Mouse (Mus musculus) embryo, embryonic 10 days (tissue): ENCODE measurements around the gene Ndufa7.
"Not testable (repeated sequence)": the region's sequence is repeated elsewhere in the genome, so short reads cannot be mapped to it uniquely, and the experiment has no call there.

Experiments used
- DNase-seq: peaks from one replicate; pipeline ENCODE4 v3.0.0-alpha.2; 2015; ENCODE audit warnings: low spot score

Ndufa7 gene

DNA sequence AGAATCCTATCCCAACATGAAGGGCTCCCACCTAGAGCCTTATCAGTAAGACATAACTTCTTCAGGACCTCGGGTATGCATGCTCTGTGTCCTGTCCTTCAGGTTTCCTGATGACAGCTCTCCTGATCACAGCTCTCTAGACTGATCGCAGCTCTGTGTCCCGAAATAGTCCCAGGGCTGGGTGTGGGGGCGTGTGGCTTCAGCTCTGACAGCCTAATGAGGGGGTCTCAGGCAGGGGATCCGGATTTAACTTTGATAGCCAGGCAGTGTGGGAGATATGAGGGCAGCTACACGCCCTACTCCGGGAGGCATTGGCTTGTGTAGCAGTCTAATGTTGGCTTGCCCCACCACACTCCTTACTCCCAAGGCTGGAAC is 13.2 kb upstream of the Ndufa7 start:
- no peak for DNase-seq

DNA sequence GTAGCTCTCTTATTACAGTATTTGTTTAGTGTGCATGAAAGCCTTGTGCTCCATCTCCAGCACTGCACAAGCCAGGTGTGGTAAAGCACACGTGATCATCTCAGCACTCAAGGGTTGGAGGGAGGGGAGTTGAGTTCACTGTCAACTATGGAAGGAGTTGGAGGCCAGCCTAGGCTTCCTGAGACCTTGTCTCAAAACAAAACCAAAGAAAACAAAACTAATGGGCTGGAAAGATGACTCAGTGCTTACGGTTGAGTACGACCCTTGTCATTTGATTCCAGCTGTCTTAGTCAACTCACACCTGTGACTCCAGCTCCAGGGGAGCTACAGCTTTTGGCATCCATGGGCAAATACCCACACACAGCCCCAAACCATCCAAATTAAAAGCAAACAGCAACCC is 11.9 kb upstream of the Ndufa7 start:
- DNase-seq = no peak

DNA sequence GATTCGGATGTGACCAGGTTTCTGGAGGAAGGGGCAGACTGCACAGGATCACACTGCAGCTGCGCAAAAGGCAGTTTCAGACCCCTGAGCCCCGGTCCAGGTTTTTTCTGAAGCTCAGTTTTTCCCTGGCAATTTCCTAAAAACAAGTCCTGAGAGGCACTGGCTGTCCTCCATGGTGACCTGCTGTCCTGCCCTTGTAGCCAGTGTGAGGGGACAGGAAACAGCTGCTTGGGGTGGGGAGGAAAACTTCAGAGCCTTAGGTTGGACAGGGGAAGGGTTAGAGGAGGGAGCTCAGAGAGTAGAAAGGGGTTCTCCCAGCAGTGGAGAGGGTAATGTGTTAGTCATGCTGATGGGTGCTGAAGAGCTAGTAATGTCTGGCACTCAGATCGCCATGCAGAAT is 11.4 kb upstream of the Ndufa7 start:
- no peak for DNase-seq

DNA sequence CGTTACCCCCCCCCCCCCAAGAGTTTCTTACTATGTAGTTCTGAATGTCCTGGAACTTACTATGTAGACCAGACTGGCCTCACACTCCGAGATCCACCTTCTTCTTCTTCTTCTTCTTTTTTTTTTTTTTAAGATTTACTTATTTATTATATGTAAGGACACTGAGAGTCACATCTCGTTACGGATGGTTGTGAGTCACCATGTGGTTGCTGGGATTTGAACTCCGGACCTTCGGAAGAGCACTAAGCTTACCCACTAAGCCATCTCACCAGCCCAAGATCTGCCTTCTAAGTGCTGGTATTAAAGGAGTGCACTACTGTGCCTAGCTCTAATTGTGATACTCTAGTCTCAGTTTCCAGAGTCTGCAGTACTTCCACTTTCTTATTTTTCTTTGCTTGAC is 9.0 kb upstream of the Ndufa7 start:
- no peak for DNase-seq

DNA sequence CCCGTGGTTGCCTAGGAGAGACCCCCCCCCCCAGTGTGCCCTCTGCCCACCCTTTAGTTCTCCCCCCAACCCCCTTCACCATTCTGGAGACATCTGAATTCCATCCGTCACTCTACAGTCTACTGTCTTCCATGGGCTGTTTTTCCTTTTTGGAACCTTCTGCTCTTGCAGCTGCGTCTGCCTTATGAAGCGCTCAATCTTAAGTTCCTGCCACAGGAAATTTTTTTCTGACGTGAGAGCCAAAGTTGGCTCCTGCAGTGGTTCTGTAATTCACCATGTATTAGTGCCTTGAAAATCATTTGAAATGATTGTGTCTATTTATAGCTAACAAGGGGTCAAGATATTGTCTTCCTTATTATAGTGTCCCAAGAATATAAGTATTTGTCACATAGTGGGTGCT is 7.8 kb upstream of the Ndufa7 start:
- no peak for DNase-seq

DNA sequence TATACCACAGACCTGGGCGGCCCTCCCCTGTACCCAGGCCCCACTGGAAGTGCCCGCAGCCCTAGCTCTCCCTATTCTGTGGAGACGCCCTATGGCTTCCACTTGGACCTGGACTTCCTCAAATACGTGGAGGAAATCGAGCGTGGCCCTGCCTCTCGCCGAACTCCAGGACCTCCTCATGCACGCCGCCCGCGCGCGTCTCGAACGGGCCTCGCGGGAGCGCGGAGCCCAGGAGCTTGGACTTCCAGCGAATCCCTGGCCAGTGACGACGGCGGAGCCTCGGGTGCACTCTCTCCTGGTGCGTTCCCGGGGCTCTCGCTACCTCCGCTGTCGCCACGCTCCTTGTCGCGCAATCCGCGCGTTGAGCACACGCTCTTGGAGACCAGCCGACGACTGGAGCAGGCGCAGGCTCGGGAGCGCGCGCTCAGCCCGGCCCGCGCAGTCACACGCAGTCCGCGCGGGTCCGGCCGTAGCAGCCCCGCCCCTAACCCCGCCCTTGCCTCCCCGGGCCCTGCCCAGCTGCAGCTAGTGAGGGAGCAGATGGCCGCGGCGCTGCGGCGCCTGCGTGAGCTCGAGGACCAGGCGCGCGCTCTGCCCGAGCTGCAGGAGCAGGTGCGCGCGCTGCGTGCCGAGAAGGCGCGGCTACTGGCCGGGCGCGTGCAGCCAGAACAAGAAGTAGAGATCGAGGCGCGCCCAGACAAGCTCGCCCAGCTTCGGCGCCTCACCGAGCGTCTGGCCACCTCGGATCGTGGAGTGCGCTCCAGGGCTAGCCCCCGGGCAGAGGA is 7.0 kb upstream of the Ndufa7 start:
- DNase-seq = peak; percentile 97

DNA sequence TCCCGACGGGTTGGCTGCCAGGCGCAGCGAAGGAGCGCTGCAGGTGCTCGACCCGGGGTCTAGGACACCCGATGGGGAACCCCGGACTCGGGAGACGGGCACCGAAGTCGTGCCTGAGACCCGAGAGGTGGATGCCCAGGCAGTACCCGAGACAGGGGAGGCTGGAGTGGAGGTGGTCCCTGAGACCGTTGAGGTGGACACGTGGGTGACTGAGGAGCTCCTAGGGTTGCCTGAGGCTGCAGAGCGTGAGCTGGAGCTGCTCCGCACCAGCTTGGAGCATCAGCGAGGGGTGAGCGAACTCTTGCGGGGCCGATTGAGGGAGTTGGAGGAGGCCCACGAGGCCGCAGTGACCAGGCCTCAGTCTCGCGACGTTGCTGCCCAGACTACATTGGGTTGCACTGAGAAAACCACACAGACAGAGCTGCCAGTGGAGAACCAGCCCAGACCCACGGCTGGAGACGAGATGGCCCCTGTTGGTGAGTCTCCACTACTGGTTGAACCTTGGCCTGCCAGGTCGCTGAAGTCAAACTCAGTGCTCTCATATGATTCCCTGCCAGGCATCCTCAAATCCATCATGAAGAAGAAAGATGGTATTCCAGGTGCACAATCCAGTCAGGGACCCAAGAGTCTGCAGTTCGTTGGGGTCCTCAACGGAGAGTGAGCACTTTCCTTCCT is 6.3 kb upstream of the Ndufa7 start:
- DNase-seq = peak; percentile 56

DNA sequence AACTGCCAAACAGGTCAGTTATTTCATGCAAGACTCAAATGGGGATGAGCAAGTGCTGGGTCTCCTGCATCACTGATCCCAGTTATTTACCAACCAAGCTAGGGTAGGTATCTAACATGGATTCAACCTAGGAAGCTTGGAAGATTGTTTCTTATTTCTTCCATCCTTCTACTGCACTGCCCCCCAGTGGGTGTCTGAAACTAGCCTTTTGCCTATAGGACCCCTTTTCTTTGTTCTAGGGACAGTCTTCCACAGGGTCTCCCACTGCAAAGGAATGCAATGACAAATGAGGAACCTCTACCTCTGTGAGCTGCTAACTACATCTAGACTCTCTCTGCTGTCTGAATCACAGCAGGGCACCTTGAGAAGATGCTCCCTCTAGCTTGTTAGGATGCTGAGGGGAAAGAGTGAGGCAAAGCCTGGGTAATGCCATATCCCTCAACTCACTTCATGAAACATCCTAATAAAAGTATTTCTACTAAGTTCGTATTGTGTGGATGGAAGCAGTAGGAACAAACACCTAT is 1.9 kb upstream of the Ndufa7 start:
- no peak for DNase-seq

DNA sequence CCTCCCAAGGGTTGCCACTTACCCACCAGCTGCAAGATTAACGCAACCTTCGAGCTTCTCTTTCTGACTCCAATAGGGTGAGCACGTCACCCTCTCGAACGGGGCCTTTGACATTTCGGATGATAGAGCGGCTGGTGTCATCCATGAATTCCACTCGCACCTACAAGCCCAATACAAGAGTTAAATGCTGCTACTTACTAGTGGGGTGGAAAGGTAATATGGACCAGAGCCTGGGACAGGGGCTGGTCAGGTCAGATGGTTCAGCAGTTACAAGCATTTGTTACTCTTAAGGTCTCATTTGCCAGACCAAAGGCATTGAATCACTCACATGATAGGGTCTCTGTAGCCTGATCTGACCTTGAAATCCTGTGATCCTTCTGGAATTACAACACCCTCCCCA is 1.2 kb upstream of the Ndufa7 start:
- DNase-seq = not testable (repeated sequence)

DNA sequence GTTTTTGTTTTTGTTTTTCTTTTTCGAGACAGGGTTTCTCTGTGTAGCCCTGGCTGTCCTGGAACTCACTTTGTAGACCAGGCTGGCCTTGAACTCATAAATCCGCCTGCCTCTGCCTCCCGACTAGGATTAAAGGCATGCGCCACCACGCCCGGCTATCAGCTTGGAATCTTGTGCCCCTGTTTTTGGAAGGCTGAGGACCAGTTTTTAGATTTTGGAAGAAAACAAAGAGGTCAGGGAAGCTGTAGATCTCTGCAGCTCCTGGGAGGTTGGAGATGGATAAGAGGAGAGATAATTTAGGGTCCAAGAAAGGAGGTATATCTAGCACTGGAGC is 592 bp downstream of the Ndufa7 start:
- DNase-seq = not testable (repeated sequence)

DNA sequence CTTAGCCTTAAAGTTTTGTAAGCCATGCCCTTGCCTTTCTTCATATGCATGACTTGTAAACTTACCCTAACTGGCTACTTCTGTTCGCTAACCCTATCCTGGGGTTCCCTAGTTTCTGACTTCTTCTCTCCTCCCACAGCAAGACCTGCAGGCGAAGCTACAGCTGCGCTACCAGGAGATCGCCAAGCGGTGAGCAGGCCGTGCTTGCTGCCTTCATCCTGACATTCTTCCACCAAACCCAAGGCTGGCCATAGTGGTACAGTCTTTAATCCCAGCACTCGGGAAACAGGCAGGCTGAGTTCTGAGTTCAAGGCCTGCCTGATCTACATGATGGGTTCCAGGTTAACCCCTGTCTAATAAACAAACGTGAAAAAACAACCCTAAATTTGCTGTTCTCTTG is 1.1 kb downstream of the Ndufa7 start:
- DNase-seq = no peak

DNA sequence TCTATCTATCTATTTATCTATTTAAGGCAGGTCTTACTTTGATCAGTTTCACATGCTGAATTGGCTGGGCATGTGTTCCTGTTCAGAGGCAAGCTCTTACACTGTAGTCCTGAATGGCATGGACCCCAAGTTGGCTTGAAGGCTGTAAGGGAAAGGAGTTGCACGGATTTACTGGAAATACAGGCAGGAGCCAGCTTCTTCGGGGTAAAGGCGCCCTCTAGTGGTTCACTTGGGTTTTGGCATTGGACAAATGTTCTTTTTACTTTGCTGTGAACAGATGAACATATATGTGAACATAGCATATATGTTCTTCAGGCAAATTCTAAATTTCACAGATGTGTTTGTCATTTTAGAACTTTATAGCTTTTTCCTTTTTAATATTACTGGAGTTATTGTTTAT is 2.5 kb downstream of the Ndufa7 start:
- peak; percentile 81 for DNase-seq

DNA sequence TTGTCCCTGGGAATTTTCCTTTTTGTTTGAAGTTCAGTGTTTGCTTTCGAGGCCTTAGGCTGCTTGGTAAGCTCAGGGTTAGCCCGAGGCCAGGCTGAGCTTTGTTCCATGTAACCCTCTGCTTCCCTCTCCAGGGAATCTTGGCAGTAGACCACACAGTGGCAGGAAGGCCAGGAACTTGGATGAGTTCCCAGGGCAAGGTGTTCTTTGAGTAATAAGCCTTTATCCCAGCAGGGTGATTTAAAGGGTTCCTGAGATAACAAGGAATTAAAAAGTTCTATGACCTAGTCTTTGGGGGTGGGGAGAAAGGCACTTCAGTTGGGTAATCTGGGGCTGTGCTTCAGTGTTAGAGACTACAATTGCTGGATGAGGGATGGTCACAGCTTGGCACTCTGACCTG is 4.5 kb downstream of the Ndufa7 start:
- no peak for DNase-seq

DNA sequence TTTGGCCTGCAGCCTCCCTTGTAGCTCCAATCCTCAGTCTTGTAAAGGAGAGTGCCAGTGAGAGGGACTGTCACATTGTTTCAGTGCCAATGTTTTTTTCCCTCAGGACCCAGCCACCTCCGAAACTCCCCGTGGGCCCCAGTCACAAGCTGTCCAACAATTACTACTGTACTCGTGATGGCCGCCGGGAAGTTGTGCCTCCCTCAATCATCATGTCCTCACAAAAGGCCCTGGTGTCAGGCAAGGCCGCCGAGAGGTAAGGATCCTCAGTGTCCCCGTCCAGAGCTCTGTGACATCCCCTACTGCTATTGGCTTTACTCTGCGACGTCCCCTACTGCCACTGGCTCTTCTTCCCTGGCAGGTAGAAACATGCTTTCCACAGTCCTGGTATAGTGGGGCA is 5.2 kb downstream of the Ndufa7 start:
- no peak for DNase-seq

DNA sequence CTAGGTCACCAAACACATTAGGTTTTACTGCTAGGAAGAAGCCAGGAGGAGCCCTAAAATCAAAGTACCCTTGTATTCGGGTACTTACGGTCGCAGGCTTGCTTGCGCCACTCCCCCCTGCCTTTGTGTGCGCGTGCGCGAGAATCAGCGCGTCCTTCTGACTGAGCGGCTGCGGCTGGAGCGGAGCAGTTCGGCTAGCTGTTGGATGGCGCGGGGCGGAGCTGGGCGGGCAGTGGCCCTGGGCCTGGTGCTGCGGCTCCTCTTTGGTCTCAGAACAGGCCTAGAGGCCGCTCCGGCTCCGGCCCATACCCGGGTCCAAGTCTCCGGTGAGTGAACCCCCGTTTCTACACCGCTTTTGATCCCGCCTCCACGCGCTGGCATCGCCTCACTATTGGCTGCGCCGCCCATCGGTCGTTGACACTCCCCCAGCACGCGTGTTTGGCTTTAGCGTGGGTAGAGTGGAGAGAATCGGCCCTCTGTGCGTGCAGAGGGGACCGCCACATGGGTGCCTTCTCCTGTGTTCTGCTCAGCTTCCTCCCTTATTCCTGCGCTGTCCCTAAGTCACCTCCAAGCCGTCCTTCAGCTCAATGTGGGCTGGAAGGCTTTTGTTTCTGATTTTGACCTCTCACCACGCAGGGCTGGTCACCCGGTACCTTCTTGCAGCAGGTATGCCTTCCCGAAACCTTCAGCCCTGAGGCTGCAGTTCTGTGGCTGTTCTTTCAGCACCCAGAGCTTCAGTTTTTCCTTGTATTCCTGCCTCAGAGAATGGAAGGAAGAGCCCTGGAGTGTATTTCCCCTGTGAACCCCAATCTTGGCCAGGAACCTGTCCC is 18.8 kb downstream of the Ndufa7 start, which contains the start of gene Cd320:
Cd320 (plus strand) TSS at position 126 of the 830 bp plus-strand sequence.
- peak; percentile 96 for DNase-seq

DNA sequence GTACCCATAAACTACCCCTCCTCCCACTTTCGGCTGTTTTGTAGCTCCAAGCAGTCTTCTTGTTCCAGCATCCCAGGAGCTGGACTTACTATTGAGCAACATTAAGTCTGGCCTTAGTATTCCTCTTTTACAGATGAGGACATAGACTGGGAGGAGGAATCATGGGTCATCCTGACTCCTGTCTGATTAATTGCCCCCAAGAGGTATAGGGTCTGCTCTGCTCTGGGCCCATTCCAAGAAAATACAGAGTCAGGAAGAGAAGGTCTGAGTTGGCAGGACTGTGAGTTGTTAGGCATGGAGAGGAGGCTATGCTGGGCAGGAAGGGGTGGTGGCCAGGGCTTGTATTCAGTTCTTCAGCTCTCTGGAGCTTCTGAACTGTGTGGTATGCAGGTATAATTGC is 19.8 kb downstream of the Ndufa7 start:
- no peak for DNase-seq

DNA sequence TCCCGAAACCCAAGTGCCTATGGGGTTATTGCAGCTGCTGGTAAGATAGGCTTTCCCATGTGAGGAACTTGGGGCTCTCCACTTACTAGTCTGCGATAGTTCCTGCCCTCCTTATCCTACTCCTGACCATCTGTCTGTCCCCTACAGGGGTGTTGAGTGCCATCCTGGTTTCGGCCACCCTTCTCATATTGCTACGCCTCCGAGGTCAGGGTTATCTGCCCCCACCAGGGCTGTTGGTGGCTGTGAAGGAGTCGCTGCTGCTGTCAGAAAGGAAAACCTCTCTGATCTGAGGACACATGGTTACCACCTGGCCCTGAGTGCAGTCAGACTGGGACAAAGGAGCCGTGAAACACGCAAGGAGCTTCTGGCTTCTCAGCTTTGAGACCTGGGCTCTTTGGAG is 23.8 kb downstream of the Ndufa7 start:
- no peak for DNase-seq

DNA sequence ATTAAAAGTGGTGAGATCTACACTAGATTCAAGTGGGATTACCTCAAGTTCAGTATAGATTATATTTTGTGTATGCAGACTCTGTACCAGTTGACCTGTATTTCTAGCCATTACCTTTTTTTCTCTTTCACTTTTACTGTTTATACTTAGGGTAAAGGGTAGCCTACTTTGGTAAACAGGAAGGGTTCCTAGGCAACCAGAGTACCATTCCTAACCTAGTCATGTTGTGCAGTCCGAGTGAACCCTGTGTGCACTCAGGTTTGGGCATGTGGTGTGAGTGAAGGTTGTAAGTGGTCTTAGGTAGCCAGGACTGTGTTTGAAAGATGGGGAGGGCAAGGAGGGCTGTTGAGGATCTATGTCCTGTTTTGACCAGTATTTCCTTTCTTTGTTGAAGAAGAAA is 27.0 kb downstream of the Ndufa7 start:
- no peak for DNase-seq

DNA sequence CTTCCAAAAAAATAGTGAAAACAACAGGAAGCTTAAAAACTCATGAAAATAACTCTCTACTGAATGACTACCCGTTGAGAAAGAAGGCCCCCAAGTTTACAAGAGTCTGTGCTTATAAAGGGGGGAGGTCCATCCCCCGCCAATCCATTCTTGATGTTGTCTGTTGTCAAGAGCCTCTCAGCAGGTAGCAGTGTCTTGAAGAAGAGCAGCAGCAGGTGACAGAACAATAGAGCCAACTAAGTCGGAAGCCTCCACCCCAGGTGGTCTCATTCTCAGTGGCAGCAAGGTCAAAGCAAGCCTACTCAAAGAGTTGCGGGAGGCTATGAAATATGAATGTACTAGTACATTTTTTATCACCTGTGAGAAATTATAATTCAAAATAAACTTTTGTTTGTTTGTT is 33.4 kb downstream of the Ndufa7 start:
- DNase-seq = no peak

DNA sequence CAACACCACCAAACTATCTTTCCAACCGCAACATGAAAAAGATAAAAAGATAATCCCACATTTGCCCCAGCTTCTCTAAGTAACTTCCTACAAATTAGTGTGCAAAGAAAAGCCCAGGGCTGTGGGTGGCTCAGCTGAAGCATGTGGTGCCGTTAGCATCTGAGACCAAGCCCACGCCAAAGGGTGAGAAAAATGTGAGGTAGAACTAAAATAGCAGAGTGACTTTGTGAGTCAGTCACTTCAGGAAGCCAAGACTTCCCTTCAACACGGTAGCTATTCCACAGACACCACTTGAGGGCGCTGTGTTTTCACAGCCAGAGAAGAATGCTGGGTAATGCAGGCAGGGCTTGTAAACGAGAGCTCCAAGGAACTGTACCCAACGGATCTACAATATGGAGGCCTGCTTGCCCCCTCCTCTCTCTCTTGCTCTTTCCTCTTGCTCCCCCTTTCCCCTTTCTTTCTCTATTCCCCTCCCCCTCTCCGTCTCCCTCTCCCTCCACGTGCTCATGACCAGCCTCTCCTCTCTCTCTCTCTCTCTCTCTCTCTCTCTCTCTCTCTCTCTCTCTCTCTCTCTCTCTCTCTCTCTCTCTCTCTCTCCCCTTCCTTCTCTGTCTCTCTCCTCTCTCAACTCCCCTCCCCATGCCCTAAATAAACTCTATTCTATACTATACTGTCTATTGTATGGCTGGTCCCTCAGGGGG is 41.1 kb downstream of the Ndufa7 start:
- DNase-seq = peak; percentile 69

DNA sequence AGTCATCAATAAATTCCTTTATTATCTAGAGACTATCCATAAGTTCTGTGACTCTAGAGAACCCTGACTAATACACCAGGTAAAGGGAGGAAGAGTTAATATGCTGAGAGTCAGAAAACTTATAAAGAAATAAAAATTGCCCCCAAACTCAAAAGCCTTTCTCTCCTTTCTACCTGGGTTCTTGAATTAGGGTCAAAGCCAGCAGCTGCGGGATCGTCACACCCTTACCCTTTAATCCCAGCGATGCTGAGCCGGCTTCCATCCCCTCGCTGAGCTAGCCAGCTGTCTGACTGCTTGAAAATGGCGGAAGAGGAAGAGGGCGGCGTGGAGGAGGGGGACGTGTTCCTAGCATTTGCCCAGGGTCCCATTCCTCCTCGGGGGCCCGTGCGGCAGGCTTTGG is 49.2 kb downstream of the Ndufa7 start, which contains the start of gene Gm7029:
Gm7029 (plus strand) TSS at position 301 of the 400 bp plus-strand sequence.
- DNase-seq = not testable (repeated sequence)

DNA sequence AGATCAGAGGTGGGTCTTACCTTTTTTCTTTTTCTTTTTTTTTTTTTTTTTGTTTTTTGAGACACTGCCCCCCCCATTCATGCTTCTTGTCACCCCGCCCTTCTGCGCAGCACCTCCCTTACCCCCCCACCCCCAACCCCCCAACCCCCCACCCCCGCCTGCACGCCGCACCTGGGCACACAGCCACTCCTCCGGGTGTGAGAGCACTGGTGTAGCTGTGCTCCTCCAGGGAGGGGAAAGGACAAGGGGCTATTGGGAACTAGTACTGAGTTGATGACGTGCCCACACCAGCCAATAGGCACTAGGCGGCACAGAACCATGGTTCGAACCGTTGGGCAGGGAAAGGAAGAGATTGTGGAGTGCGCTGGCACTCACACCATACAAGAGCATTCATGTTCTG is 50.0 kb downstream of the Ndufa7 start:
- no peak for DNase-seq
